Mouse (Mus musculus) limb, embryonic 12.5 days (tissue): Measurements from ENCODE around the gene Tead3. TPM values are rescaled to one million over a fixed set of nuclear protein-coding genes. Genes with fewer than 3 reads are reported as not detected.

ENCODE experiments used
- ATAC-seq: fragments of 200-750 bp; cut with Nextera tagmentation; 2 replicates; pipeline ENCODE4 v1.8.0; 2017; ENCODE audit warnings: low read depth, moderate TSS enrichment; ENCODE audit not compliant: insufficient number of reproducible peaks, insufficient read depth, low FRiP score, low TSS enrichment
- H3K27ac ChIP-seq: fragments of 300-500 bp; sonication (generic); 2 replicates; pipeline ENCODE4 v1.5.1; 2016; ENCODE audit warnings: mild to moderate bottlenecking, moderate library complexity
- H3K27me3 ChIP-seq: fragments of 300-500 bp; sonication (generic); 2 replicates; pipeline ENCODE4 v1.6.1; 2016; ENCODE audit warnings: mild to moderate bottlenecking, moderate library complexity
- H3K36me3 ChIP-seq: fragments of 300-500 bp; sonication (generic); 2 replicates; pipeline ENCODE4 v1.6.1; 2016; ENCODE audit warnings: mild to moderate bottlenecking, moderate library complexity
- H3K4me1 ChIP-seq: fragments of 300-500 bp; sonication (generic); replicated peaks from 2 replicates; pipeline ENCODE4 v1.6.1; 2016
- H3K4me2 ChIP-seq: fragments of 300-500 bp; sonication (generic); 2 replicates; pipeline ENCODE4 v1.6.1; 2016; ENCODE audit warnings: mild to moderate bottlenecking, moderate library complexity
- H3K4me3 ChIP-seq: fragments of 300-500 bp; sonication (generic); replicated peaks from 2 replicates; pipeline ENCODE4 v1.5.1; 2016; ENCODE audit warnings: mild to moderate bottlenecking
- H3K9ac ChIP-seq: fragments of 300-500 bp; sonication (generic); replicated peaks from 2 replicates; pipeline ENCODE4 v1.6.1; 2016; ENCODE audit warnings: mild to moderate bottlenecking, moderate library complexity
- H3K9me3 ChIP-seq: fragments of 300-500 bp; sonication (generic); 2 replicates; pipeline ENCODE4 v1.6.1; 2016; ENCODE audit warnings: mild to moderate bottlenecking, moderate library complexity
- WGBS: fragments of 180-500 bp; shearing (Covaris S2); methylation state at CpG from one replicate; pipeline ENCODE4 v1.1.7; 2016; 5-methylcytosine and 5-hydroxymethylcytosine counted together
- polyA plus RNA-seq: library from polyadenylated mRNA; unstranded; fragments of >200 nt; fragmentation: Nextera tagmentation; extraction: Ambion mirVana; gene quantifications from 2 replicates; pipeline ENCODE4 v1.2.1, GENCODE M21; 2016

Gene Tead3
- polyA plus RNA-seq, 1 experiment from 2014 or later = 11.3 TPM

- Histone ChIP-seq H3K4me3 (no peak overlapping the region), H3K4me1 (peaks cover 22% of the 10 kb centered on the region), H3K27ac (peak overlapping the region; percentile 73), H3K4me2 (no peak overlapping the region), H3K9me3 (no peaks in the 10 kb centered on the region), H3K27me3 (no peaks in the 10 kb centered on the region), H3K36me3 (peaks cover 37% of the 10 kb centered on the region), H3K9ac (0 out of 2 replicates have a peak overlapping the region, but pooled peaks have one; percentile 31)
- WGBS = 40% methylated on average over 9 of the region's 9 CpGs
- no peak for ATAC-seq
Observed at GRCm38 (mm10) chr17:28300323-28300722, 50.3 kb downstream of the Tead3 start.

GRCm38 (mm10) chr17:28299669-28300320 is 50.8 kb downstream of the Tead3 start:
- peak overlapping the region; percentile 42 for H3K9ac ChIP-seq
- peaks cover 28% of the 10 kb centered on the region for H3K4me1 ChIP-seq
- WGBS = 27% methylated on average over 10 of the region's 11 CpGs
- no peak overlapping the region for H3K4me3 ChIP-seq
- no peak overlapping the region for H3K4me2 ChIP-seq
- no peak; the same call in 1 of the 2 replicates for ATAC-seq
- peak overlapping the region; percentile 73 for H3K27ac ChIP-seq
- no peaks in the 10 kb centered on the region for H3K9me3 ChIP-seq
- peaks cover 40% of the 10 kb centered on the region for H3K36me3 ChIP-seq
- H3K27me3 ChIP-seq = no peaks in the 10 kb centered on the region

- no peak overlapping the region for H3K4me2 ChIP-seq
- no peaks in the 10 kb centered on the region for H3K9me3 ChIP-seq
- peaks cover 41% of the 10 kb centered on the region for H3K36me3 ChIP-seq
- peaks cover 36% of the 10 kb centered on the region for H3K4me1 ChIP-seq
- no peak for ATAC-seq
- no peak overlapping the region for H3K4me3 ChIP-seq
- H3K9ac ChIP-seq = no peak overlapping the region
- peak overlapping the region; percentile 73; the same call in 1 of the 2 replicates for H3K27ac ChIP-seq
- no peaks in the 10 kb centered on the region for H3K27me3 ChIP-seq
- WGBS = 96% methylated on average over 17 of the region's 17 CpGs
Observed at GRCm38 (mm10) chr17:28298888-28299287, 51.7 kb downstream of the Tead3 start.

GRCm38 (mm10) chr17:28294449-28295333 is 55.9 kb downstream of the Tead3 start:
- H3K9me3 ChIP-seq = peaks cover 5% of the 10 kb centered on the region; the same call in 1 of the 2 replicates
- no peaks in the 10 kb centered on the region for H3K27me3 ChIP-seq
- H3K4me2 ChIP-seq = no peak overlapping the region
- H3K9ac ChIP-seq = no peak overlapping the region; the same call in 1 of the 2 replicates
- WGBS = 66% methylated on average over 17 of the region's 17 CpGs
- H3K27ac ChIP-seq = peak overlapping the region; percentile 66
- no peak overlapping the region for H3K4me3 ChIP-seq
- no peak for ATAC-seq
- H3K36me3 ChIP-seq = peaks cover 55% of the 10 kb centered on the region
- H3K4me1 ChIP-seq = peaks cover 26% of the 10 kb centered on the region

GRCm38 (mm10) chr17:28293716-28294115 is 56.9 kb downstream of the Tead3 start:
- H3K27ac ChIP-seq = peak overlapping the region; percentile 66
- WGBS = 62% methylated on average over 4 of the region's 4 CpGs

GRCm38 (mm10) chr17:28291346-28291745 is 59.3 kb downstream of the Tead3 start:
- no peak for ATAC-seq
- Histone ChIP-seq H3K36me3 (peaks cover 54% of the 10 kb centered on the region), H3K27ac (no peak overlapping the region), H3K4me2 (no peak overlapping the region), H3K9ac (no peak overlapping the region), H3K4me1 (peaks cover 21% of the 10 kb centered on the region), H3K4me3 (no peak overlapping the region), H3K27me3 (no peaks in the 10 kb centered on the region), H3K9me3 (peaks cover 5% of the 10 kb centered on the region; the same call in 1 of the 2 replicates)
- WGBS = 82% methylated on average over 7 of the region's 7 CpGs

More at GRCm38 (mm10) chr17:28293716-28294115, 56.9 kb downstream of the Tead3 start:
- peaks cover 51% of the 10 kb centered on the region for H3K36me3 ChIP-seq
- 0 out of 2 replicates have a peak overlapping the region, but pooled peaks have one; percentile 14 for H3K9ac ChIP-seq
- no peaks in the 10 kb centered on the region for H3K27me3 ChIP-seq
- H3K4me2 ChIP-seq = no peak overlapping the region
- ATAC-seq = no peak
- H3K9me3 ChIP-seq = peaks cover 5% of the 10 kb centered on the region; the same call in 1 of the 2 replicates
- no peak overlapping the region for H3K4me3 ChIP-seq
- peaks cover 16% of the 10 kb centered on the region for H3K4me1 ChIP-seq

GRCm38 (mm10) chr17:28290671-28291070 is 59.9 kb downstream of the Tead3 start:
- Histone ChIP-seq H3K4me1 (peaks cover 27% of the 10 kb centered on the region), H3K9ac (no peak overlapping the region), H3K36me3 (peaks cover 52% of the 10 kb centered on the region), H3K4me2 (no peak overlapping the region), H3K9me3 (peaks cover 5% of the 10 kb centered on the region; the same call in 1 of the 2 replicates), H3K27ac (no peak overlapping the region), H3K27me3 (no peaks in the 10 kb centered on the region), H3K4me3 (no peak overlapping the region)
- WGBS = 89% methylated on average over 11 of the region's 11 CpGs
- no peak for ATAC-seq

- H3K27ac ChIP-seq = no peak overlapping the region
- no peak for ATAC-seq
- H3K4me2 ChIP-seq = no peak overlapping the region
- H3K9ac ChIP-seq = no peak overlapping the region
- H3K4me1 ChIP-seq = peaks cover 30% of the 10 kb centered on the region
- WGBS = 63% methylated on average over 3 of the region's 3 CpGs
- peaks cover 5% of the 10 kb centered on the region; the same call in 1 of the 2 replicates for H3K9me3 ChIP-seq
- no peak overlapping the region for H3K4me3 ChIP-seq
- no peaks in the 10 kb centered on the region for H3K27me3 ChIP-seq
- peaks cover 51% of the 10 kb centered on the region for H3K36me3 ChIP-seq
Observed at GRCm38 (mm10) chr17:28290262-28290661, 60.4 kb downstream of the Tead3 start.

- H3K9me3 ChIP-seq = peaks cover 5% of the 10 kb centered on the region; the same call in 1 of the 2 replicates
- H3K27ac ChIP-seq = no peak overlapping the region
- H3K4me1 ChIP-seq = peaks cover 35% of the 10 kb centered on the region
- H3K9ac ChIP-seq = no peak overlapping the region
- WGBS = 67% methylated on average over 5 of the region's 5 CpGs
- H3K36me3 ChIP-seq = peaks cover 47% of the 10 kb centered on the region
- no peak overlapping the region for H3K4me2 ChIP-seq
- H3K4me3 ChIP-seq = no peak overlapping the region
- ATAC-seq = no peak
- H3K27me3 ChIP-seq = no peaks in the 10 kb centered on the region
Observed at GRCm38 (mm10) chr17:28287980-28288379, 62.6 kb downstream of the Tead3 start.

- ATAC-seq = no peak
- H3K27ac ChIP-seq = no peak overlapping the region
- H3K36me3 ChIP-seq = peaks cover 47% of the 10 kb centered on the region
- H3K9ac ChIP-seq = no peak overlapping the region
- H3K4me1 ChIP-seq = peaks cover 39% of the 10 kb centered on the region
- H3K27me3 ChIP-seq = no peaks in the 10 kb centered on the region
- no peak overlapping the region for H3K4me3 ChIP-seq
- H3K9me3 ChIP-seq = peaks cover 5% of the 10 kb centered on the region; the same call in 1 of the 2 replicates
- H3K4me2 ChIP-seq = no peak overlapping the region
- WGBS = 79% methylated on average over 8 of the region's 8 CpGs
Observed at GRCm38 (mm10) chr17:28287578-28287977, 63.0 kb downstream of the Tead3 start.

GRCm38 (mm10) chr17:28286964-28287363 is 63.7 kb downstream of the Tead3 start:
- Histone ChIP-seq H3K4me3 (no peak overlapping the region), H3K4me1 (peaks cover 41% of the 10 kb centered on the region), H3K9me3 (no peaks in the 10 kb centered on the region; the same call in 1 of the 2 replicates), H3K9ac (no peak overlapping the region; the same call in 1 of the 2 replicates), H3K36me3 (peaks cover 41% of the 10 kb centered on the region; the same call in 1 of the 2 replicates), H3K4me2 (no peak overlapping the region), H3K27me3 (no peaks in the 10 kb centered on the region), H3K27ac (no peak overlapping the region)
- 57% methylated on average over 5 of the region's 5 CpGs for WGBS
- no peak for ATAC-seq
